Comparison of ENCODE assay signal across 9 mouse cellular contexts in the genomic region with DNA sequence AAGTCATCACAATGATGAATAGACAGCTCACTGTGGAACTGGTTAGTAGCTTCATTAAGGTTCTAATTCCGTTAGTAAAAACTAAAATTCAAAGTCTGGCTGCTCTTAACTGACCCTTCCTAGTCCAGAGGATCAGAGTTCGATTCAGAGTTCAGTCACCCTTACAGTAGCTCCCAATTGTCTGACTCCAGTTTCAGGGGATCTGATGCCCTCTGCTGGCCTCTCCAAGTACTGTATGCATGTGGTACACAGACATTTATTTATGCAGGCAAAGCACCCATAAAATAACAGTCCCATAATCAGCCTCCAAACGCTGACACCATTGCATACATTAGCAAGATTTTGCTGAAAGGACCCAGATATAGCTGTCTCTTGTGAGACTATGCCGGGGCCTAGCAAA. TPM values are rescaled to one million over a fixed set of nuclear protein-coding genes. Genes with fewer than 3 reads are reported as not detected.
DNase-seq lines count a peak whose midpoint lies in the region; ATAC-seq lines count a peak whose summit lies in the region.
"Had no signal": no experiment of that assay in that cellular context is flagged by ENCODE, and none has a peak within 500 bp of the region (broad histone marks: within the 10 kb centered on the region; RNA-seq: fewer than 3 reads in every experiment).

No protein-coding gene starts in this region.

- intact Hi-C loops in heart, postnatal 36 days (cut with DNase I) = loop anchor here (5.0 kb wide), 3 partner anchors 40 to 210 kb away; no protein-coding TSS in a partner anchor

- no peak overlapping the region for H3K4me2 ChIP-seq in embryonic facial prominence, embryonic 11.5 days (ENCODE audit: low read depth, low read length)

- H3K36me3 ChIP-seq in embryonic facial prominence, embryonic 11.5 days (replicated peaks; ENCODE audit: control insufficient read depth, insufficient read depth, low read depth, low read length) = no peaks in the 10 kb centered on the region

- H3K27me3 ChIP-seq in embryonic facial prominence, embryonic 11.5 days (ENCODE audit: control insufficient read depth, insufficient read depth, low read length) = no peaks in the 10 kb centered on the region
- H3K27me3 ChIP-seq: megakaryocyte, embryonic 14.5 days had no signal

- no peaks in the 10 kb centered on the region for H3K4me1 ChIP-seq in embryonic facial prominence, embryonic 11.5 days (ENCODE audit: control insufficient read depth, insufficient read depth, low read length)
- H3K4me1 ChIP-seq: megakaryocyte, embryonic 14.5 days had no signal

- DNase-seq in gastrocnemius, adult 18-20 months (ENCODE audit: low spot score) = peak; percentile 66
- no peak for DNase-seq in gastrocnemius, postnatal 25 days
- DNase-seq in adrenal gland, postnatal 4 days (ENCODE audit: low spot score in 2 of 2) = peak; percentile 30 to 50
- peak; percentile 74 for DNase-seq in embryonic facial prominence, embryonic 11.5 days (ENCODE audit: low spot score)
- DNase-seq in heart, postnatal 36 days = peak; percentile 61 to 76
- peak; percentile 46 to 90 for DNase-seq in layer of hippocampus, postnatal 25 days (ENCODE audit: extremely low spot score in 1 of 2, low spot score in 1 of 2)
- peak; percentile 85 for DNase-seq in right cerebral cortex, postnatal 4 days

- 32% methylated on average over 4 of the region's 4 CpGs for WGBS in embryonic facial prominence, embryonic 11.5 days

- H3K9me3 ChIP-seq in embryonic facial prominence, embryonic 11.5 days (replicated peaks; ENCODE audit: control insufficient read depth, low read length) = no peaks in the 10 kb centered on the region

- no peak overlapping the region for H3K9ac ChIP-seq in embryonic facial prominence, embryonic 11.5 days (replicated peaks; ENCODE audit: low read length)

- no peak overlapping the region for H3K4me3 ChIP-seq in embryonic facial prominence, embryonic 11.5 days (ENCODE audit: low read depth, low read length)
- H3K4me3 ChIP-seq: megakaryocyte, embryonic 14.5 days had no signal

- H3K27ac ChIP-seq in embryonic facial prominence, embryonic 11.5 days (replicated peaks; ENCODE audit: low read depth, low read length) = no peak overlapping the region

- ATAC-seq in embryonic facial prominence, embryonic 11.5 days (replicated peaks; ENCODE audit: insufficient number of reproducible peaks, low FRiP score, low TSS enrichment, low read depth) = no peak
- ATAC-seq in megakaryocyte progenitor cell, adult 5-6 weeks (replicated peaks; ENCODE audit: poor library complexity) = peak; percentile 90

RNA-seq across cellular contexts. Expression of a gene that starts 56.2 kb away (rescaled TPM):
- total RNA-seq in gastrocnemius, adult 18-20 months (2021) = under 1 TPM; 0.37 to 0.76 TPM
- total RNA-seq in gastrocnemius, postnatal 25 days (2021) = under 1 TPM; 0.59 to 0.91 TPM
- 10 to 100 TPM in 1 of 2 experiments, 1 to 10 TPM in 1; 7.2 to 10.2 TPM for total RNA-seq in adrenal gland, postnatal 4 days (2021)
- 17.5 and 18.2 TPM in 2 replicates for polyA plus RNA-seq in embryonic facial prominence, embryonic 11.5 days (2014; fragmentation: Nextera tagmentation; extraction: Ambion mirVana)
- total RNA-seq in heart, postnatal 36 days (2021) = 1 to 10 TPM in 1 of 2 experiments, under 1 TPM in 1; 0.95 to 1.2 TPM
- 1 to 10 TPM; 1.9 to 3.3 TPM for total RNA-seq in layer of hippocampus, postnatal 25 days (2021)
- total RNA-seq in megakaryocyte progenitor cell, adult 5-6 weeks (2015) = 0.46 and 1.4 TPM in 2 replicates
- 0.20 and 0.96 TPM in 2 replicates for total RNA-seq in megakaryocyte progenitor cell, adult 5-6 weeks (2017)
